Mouse (Mus musculus) right cerebral cortex, postnatal 25 days (tissue): ENCODE results near the gene Pkdcc.
A peak's percentile ranks its signal among the peaks of the same experiment; 100 is the strongest.

Experiments
- DNase-seq: peaks from one replicate; pipeline ENCODE4 v3.0.0; 2022

Gene Pkdcc

GRCm38 (mm10) chr17:83214674-83215528 is at the start of gene Pkdcc:
Pkdcc (plus strand) TSS chr17:83215292.
- peak; percentile 82 for DNase-seq

GRCm38 (mm10) chr17:83166195-83166594 is 48.9 kb upstream of the Pkdcc start:
- DNase-seq: no peak

DNA sequence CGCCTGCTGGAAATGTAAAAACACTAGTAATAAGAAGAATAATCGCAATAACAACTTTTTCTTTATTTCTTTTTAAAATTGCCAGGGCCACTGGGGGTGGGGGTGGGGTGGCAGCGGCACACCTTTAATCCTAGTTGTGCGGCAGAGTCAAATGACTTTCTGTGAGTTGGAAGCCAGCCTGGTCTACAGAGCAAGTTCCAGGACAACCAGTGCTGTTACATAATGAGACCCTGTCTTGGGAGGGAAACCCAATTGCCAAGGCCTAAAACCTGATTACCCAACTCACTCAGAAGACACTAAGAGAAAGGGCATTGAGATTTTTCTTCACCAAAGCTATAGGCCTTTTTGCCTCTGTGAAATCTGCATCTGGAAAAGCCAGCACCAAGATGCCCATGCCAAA is 38.9 kb upstream of the Pkdcc start:
- no peak for DNase-seq

- DNase-seq: no peak
Observed at GRCm38 (mm10) chr17:83178483-83179150, 36.5 kb upstream of the Pkdcc start.

DNA sequence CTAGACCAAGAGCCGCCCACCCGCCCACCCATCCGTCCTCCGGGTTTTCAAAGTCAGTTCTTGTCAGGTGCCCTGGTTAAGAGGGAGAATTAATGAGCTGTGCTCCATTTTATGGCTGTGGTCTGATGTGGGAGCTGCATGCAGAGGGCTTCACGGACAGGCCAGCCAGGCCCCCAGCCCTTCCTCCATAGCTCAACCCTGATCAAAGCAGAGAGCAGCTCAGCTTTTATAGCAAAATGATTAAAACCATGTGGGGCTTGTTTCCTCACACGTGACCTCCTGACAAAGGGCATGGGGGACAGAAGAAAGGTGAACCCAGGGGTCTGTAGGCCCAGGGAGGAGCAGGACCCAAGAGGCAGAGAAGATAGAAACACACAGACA is 36.0 kb upstream of the Pkdcc start:
- DNase-seq: no peak

DNA sequence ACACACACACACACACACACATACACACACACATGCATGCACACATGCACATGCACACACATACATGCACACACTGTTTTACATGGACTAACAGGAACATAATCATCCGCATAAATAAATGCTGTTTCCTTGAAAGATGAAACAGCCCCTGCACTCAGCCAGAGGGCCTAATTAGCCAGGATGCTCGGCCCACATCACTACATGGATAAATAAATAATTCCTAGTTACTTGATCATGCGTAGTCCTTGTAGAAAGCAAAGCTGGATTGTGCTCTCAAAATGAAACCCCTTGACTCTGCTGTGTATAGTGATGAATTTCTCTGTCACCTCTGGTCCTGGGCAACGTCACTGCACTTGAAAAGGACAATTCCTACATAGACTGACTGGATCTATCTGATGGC is 35.5 kb upstream of the Pkdcc start:
- no peak for DNase-seq

- DNase-seq: no peak
Observed at GRCm38 (mm10) chr17:83181086-83181485, 34.0 kb upstream of the Pkdcc start.

GRCm38 (mm10) chr17:83181592-83181991 is 33.5 kb upstream of the Pkdcc start:
- no peak for DNase-seq

DNA sequence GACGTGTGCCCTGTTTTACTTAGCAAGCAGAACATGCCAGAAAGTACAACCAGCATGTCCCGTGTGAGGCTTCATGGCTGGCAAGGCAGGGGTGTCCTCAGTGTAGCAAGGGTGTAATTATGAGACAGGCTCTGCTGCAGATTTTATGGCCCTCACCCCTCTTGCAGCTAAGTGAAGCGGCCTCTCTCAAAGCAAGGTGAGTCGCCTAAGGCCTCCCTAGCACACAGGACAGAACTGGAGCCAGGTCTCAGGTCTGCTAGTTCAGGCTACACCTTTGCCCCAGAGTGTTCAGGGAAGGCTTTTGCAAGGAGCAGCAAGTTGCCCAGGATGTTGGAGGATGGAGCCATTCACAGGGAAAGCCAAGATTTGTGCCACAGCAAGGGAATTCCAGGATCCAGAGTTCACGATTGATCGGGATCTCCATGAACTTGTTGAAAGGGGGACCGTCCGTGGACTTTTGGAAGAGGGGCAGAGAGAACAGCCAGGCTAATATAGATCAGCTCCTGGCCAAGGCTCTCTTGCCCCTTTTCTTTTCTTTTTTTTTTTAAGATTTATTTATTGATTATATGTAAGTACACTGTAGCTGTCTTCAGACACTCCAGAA is 32.9 kb upstream of the Pkdcc start:
- DNase-seq: no peak

GRCm38 (mm10) chr17:83182780-83183179 is 32.3 kb upstream of the Pkdcc start:
- DNase-seq: no peak

DNA sequence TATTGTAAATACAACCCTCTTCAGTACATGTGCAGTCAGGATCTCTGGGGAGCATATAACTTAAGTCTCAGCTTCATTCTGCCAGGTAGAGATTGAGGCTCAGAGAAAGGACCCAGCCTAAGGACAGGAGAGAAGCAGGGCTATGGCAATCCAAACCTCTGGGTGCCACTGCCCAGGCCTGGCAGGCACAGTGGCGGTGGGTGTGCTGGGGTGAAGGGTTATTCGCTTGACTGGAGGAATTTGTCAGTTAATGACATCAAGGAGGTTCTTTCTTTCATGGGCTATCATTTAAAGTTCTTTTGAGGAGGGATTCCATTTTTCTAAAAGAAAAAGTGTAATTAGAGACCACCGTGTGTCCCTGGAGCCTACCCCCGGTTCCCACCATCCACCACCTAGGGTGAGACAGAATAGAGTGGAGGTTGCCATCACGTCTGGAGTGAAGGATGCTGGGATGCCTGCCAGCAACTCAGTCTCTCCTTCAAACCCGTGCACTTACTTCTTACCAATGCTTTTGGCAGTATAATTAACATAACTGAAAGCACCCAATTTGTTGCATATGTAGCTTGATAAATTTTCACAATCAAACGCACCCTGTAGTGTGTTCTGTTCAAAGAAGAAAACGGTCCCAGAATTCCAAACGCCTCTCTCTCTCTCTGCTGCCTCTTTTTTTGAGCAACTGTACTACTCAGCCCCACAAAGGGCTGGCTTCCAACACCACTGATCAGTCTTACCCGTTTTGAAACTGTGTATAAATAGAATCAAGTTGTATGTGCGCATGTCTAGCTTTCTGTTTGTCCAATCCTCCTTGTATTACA is 27.1 kb upstream of the Pkdcc start:
- no peak for DNase-seq

- no peak for DNase-seq
Observed at GRCm38 (mm10) chr17:83190810-83191209, 24.3 kb upstream of the Pkdcc start.

DNA sequence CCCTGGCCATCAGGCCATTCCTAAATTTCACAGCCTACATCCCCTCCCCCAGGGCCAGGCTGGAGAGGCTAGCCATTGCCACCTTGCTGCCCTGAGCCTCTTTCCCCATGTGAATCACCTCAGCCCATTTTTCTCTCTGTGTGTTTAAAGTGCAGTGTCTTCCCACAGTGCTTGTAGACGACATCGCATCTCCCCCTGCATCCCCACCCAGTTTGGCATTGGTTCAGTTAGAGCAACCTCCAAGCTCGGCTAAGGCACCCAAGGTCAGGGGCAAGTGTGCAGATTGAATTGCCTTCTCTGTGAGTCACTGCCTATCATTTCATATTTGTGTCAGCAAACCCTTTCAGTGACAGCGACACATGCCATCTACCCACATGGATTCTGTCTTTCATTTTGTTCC is 20.6 kb upstream of the Pkdcc start:
- no peak for DNase-seq

- DNase-seq: no peak
Observed at GRCm38 (mm10) chr17:83197361-83197923, 17.6 kb upstream of the Pkdcc start.

GRCm38 (mm10) chr17:83200469-83200868 is 14.6 kb upstream of the Pkdcc start:
- DNase-seq: no peak

DNA sequence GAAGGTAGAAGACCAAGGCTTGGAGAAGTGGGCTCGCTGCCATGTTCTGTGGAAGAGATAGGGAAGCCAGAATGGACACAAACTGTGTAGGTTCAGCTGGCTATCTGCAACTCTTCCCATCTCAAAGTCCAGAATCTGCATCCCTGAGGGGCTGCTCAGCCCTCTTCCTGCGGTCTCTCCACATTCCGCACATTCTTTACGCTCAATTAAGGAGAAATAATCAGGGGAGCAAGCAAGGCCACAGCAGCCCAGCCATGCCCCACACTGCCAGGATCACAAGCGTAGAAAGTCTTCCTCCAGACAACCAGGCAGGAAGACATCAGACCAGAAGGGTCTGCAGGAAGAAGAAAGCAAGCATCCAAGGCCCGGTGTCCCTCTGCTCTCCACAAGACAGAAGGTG is 13.8 kb upstream of the Pkdcc start:
- no peak for DNase-seq

DNA sequence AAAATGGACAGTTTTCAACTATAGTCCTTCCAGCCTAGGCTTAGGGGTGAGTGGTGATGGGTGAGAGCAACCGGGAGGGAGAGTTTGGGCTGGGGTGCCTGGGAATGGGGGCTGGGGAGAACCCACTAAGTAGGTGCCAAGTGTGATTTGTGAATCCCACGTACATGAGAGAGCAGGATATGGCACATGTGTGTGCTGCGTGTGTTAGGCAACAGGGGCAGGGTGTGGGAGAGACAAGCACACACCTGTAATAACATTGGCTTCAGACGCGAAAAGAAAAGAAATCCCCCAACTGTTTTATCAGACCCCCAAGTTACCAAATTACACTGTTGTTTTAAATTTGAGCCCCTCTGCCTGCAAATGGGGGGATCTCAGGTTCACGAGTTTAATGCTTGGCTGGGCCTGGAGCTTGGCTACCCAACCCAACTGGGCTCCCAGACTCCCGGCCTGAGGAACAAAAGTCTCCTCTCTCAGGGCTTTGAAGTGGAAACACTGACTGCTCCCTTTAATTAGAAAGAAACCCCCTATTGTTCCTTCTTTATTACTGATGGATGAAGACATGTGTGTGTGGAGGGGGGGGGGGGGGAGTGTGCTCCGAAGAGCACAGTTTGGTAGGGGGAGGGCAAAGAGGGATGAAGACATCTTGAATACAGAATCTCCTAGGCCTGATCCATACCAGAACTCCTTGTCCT is 11.3 kb upstream of the Pkdcc start:
- no peak for DNase-seq

DNA sequence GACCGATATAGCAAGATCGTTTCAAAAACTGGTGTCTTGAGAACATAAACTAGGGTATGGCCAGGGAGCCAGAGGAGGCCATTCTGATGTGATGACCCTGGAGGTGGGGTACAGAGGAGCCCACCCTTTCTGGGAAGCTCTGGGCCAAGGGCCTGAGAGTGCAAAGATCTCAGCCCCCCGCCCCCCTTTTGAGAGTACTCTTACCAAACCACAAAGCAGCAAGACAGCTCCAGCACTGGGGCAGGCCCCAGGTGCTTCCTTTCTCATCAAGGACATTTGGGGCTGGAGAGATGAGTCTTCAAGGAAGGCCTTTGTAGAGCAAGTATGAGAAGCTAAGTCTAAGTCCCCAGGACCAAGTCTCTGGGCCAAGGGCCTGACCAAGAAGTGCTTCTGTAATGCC is 7.8 kb upstream of the Pkdcc start:
- no peak for DNase-seq

DNA sequence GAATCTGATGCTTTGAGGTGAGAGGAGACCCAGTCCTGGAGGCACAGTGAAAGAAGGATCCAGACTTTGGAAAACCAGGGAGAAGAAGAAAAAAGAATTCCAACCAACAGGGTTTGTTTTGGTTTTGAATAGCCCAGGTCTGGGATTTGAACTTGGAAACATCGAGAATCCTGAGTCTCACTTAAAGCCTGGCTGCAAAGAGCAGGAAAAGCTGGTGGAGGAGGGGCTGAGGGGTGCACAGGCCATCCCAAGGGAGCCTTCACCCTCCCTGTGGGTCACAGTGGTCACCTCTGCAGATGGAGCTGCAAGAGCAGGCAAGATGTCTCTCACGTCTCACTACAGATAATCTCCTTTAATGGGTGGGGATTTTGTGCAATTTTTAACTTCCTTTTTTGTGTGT is 6.6 kb upstream of the Pkdcc start:
- DNase-seq: no peak

GRCm38 (mm10) chr17:83210531-83210930 is 4.6 kb upstream of the Pkdcc start:
- DNase-seq: no peak

- no peak for DNase-seq
Observed at GRCm38 (mm10) chr17:83211196-83211595, 3.9 kb upstream of the Pkdcc start.

DNA sequence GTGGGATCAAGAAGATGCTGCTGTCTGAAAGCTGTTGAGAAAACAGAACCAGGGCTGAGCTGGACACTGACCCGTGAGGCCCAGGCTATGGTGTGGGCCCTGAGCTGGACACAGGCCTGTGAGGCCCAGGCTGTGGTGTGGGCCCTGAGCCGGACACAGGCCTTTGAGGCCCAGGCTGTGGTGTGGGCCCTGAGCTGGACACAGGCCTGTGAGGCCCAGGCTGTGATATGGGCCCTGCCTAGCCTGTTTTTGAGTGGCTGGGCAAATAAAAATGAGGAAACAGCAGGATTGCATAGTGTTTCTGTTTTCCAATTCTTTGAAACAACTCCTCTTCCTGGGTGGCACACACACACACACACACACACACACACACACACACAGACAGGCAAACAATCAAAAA is 2.7 kb upstream of the Pkdcc start:
- no peak for DNase-seq
